Mouse (Mus musculus) kidney, embryonic 16.5 days (tissue): Measurements from ENCODE around the gene Usp2. TPM values are rescaled to one million over a fixed set of nuclear protein-coding genes. Genes with fewer than 3 reads are reported as not detected.
A peak's percentile ranks its signal among the peaks of the same experiment; 100 is the strongest.

ENCODE experiments used
- ATAC-seq: fragments of 200-750 bp; cut with Nextera tagmentation; 2 replicates; pipeline ENCODE4 v1.8.0; 2017; ENCODE audit warnings: moderate TSS enrichment; ENCODE audit not compliant: low FRiP score, low TSS enrichment
- H3K27ac ChIP-seq: fragments of 300-500 bp; sonication (generic); 2 replicates; pipeline ENCODE4 v1.5.1; 2014; ENCODE audit warnings: low read length
- H3K27me3 ChIP-seq: fragments of 300-500 bp; sonication (generic); 2 replicates; pipeline ENCODE4 v1.6.1; 2014; ENCODE audit warnings: low read length, control low read depth, mixed read lengths; ENCODE audit not compliant: insufficient read depth
- H3K36me3 ChIP-seq: fragments of 300-500 bp; sonication (generic); 2 replicates; pipeline ENCODE4 v1.6.1; 2014; ENCODE audit warnings: low read length, control low read depth, mixed read lengths; ENCODE audit not compliant: insufficient read depth
- H3K4me1 ChIP-seq: fragments of 300-500 bp; sonication (generic); 2 replicates; pipeline ENCODE4 v1.6.1; 2014; ENCODE audit warnings: low read length, control low read depth, mixed read lengths; ENCODE audit not compliant: insufficient read depth
- H3K4me2 ChIP-seq: fragments of 300-500 bp; sonication (generic); replicated peaks from 2 replicates; pipeline ENCODE4 v1.6.1; 2014; ENCODE audit warnings: low read depth, low read length
- H3K4me3 ChIP-seq: fragments of 300-500 bp; sonication (generic); 2 replicates; pipeline ENCODE4 v1.5.1; 2014; ENCODE audit warnings: mild to moderate bottlenecking, low read length
- H3K9ac ChIP-seq: fragments of 300-500 bp; sonication (generic); replicated peaks from 2 replicates; pipeline ENCODE4 v1.6.1; 2014; ENCODE audit warnings: low read length
- H3K9me3 ChIP-seq: fragments of 300-500 bp; sonication (generic); 2 replicates; pipeline ENCODE4 v1.6.1; 2016; ENCODE audit warnings: low read length, control low read depth
- WGBS: fragments of 180-500 bp; shearing (Covaris S2); extraction: QIAGEN DNeasy Blood & Tissue Kit; methylation state at CpG from one replicate; pipeline ENCODE4 v1.1.7; 2014; 5-methylcytosine and 5-hydroxymethylcytosine counted together
- polyA plus RNA-seq: library from polyadenylated mRNA; unstranded; fragments of >200 nt; fragmentation: Nextera tagmentation; extraction: Ambion mirVana; gene quantifications from 2 replicates; pipeline ENCODE4 v1.2.1, GENCODE M21; 2015

Gene Usp2
- polyA plus RNA-seq, 1 experiment from 2014 or later = 53.9 TPM

- WGBS = 85% methylated on average over 9 of the region's 9 CpGs
- Histone ChIP-seq H3K27me3 (no peaks in the 10 kb centered on the region), H3K4me2 (no peak overlapping the region), H3K9ac (no peak overlapping the region), H3K9me3 (no peaks in the 10 kb centered on the region), H3K4me1 (peaks cover 7% of the 10 kb centered on the region), H3K27ac (no peak overlapping the region), H3K4me3 (no peak overlapping the region), H3K36me3 (no peaks in the 10 kb centered on the region)
- no peak for ATAC-seq
These were observed 48.8 kb downstream of the Usp2 start for GRCm38 (mm10) chr9:44115599-44115998.

- H3K4me2 ChIP-seq = no peak overlapping the region
- no peaks in the 10 kb centered on the region for H3K27me3 ChIP-seq
- H3K9ac ChIP-seq = no peak overlapping the region
- no peaks in the 10 kb centered on the region for H3K36me3 ChIP-seq
- 90% methylated on average over 4 of the region's 4 CpGs for WGBS
- no peaks in the 10 kb centered on the region for H3K9me3 ChIP-seq
- H3K4me1 ChIP-seq = peaks cover 4% of the 10 kb centered on the region; the same call in 1 of the 2 replicates
- H3K27ac ChIP-seq = no peak overlapping the region
- H3K4me3 ChIP-seq = no peak overlapping the region
- no peak for ATAC-seq
These were observed 49.4 kb downstream of the Usp2 start for GRCm38 (mm10) chr9:44116182-44116581.

DNA sequence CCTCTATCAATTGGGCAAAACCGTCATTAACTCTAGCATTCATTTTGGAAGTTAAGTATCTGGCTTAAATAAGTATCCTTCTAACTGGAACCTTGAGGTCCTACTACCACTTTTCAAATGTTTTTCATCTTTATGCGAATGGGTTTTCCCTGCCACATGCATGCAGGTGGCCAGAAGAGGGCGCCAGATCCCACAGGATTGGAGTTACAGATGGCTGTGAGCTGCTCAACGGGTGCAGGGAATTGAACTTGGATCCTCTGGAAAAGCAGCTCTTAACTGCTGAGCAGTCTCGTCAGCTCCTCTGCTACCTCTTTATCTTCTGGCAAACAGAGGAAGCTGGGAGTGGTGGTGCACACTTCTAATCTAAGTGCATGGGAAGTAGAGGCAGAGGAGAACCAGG is 52.2 kb downstream of the Usp2 start:
- 55% methylated on average over 5 of the region's 5 CpGs for WGBS
- H3K4me1 ChIP-seq = no peaks in the 10 kb centered on the region
- no peak for ATAC-seq
- H3K9me3 ChIP-seq = no peaks in the 10 kb centered on the region
- no peak overlapping the region for H3K27ac ChIP-seq
- H3K4me2 ChIP-seq = no peak overlapping the region
- no peaks in the 10 kb centered on the region for H3K27me3 ChIP-seq
- no peak overlapping the region for H3K9ac ChIP-seq
- no peaks in the 10 kb centered on the region for H3K36me3 ChIP-seq
- no peak overlapping the region for H3K4me3 ChIP-seq

DNA sequence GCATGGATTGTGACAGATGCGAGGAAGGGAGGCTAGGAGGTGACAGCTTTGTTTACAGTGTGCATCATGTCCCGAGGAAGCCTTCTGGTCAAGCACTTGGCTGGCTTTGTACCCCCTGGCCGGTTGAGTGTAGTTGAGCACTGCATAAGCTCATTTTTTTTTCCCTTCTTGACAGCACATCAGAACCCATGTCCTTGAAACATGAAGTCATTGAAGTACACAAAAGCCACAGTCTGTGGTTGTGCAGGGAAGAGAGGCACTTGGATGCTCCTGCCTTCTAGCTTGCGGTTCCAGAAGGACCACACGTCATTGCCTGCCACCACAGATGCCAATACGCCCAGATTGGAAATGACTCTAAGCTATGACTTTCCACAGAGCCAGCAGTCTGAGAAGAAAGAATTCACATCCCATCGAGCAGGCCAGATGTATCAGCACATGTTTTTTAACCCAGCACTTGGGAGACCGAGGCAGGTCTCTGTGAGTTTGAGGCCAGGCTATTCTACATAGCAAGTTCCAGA is 53.2 kb downstream of the Usp2 start:
- WGBS = 75% methylated on average over 8 of the region's 8 CpGs
- no peak for ATAC-seq
- no peaks in the 10 kb centered on the region for H3K9me3 ChIP-seq
- H3K36me3 ChIP-seq = no peaks in the 10 kb centered on the region
- H3K9ac ChIP-seq = no peak overlapping the region
- H3K4me2 ChIP-seq = no peak overlapping the region
- no peak overlapping the region for H3K4me3 ChIP-seq
- no peaks in the 10 kb centered on the region for H3K27me3 ChIP-seq
- no peak overlapping the region for H3K27ac ChIP-seq
- peaks cover 4% of the 10 kb centered on the region for H3K4me1 ChIP-seq

GRCm38 (mm10) chr9:44124317-44124716 is 57.5 kb downstream of the Usp2 start:
- Histone ChIP-seq H3K27ac (no peak overlapping the region), H3K4me3 (no peak overlapping the region), H3K9ac (no peak overlapping the region), H3K36me3 (no peaks in the 10 kb centered on the region), H3K9me3 (no peaks in the 10 kb centered on the region), H3K27me3 (no peaks in the 10 kb centered on the region), H3K4me1 (peaks cover 28% of the 10 kb centered on the region), H3K4me2 (no peak overlapping the region)
- 79% methylated on average over 6 of the region's 6 CpGs for WGBS
- ATAC-seq = no peak

- ATAC-seq = no peak
- H3K27ac ChIP-seq = peak overlapping the region; percentile 37
These were observed 58.2 kb downstream of the Usp2 start for GRCm38 (mm10) chr9:44125026-44125425.

DNA sequence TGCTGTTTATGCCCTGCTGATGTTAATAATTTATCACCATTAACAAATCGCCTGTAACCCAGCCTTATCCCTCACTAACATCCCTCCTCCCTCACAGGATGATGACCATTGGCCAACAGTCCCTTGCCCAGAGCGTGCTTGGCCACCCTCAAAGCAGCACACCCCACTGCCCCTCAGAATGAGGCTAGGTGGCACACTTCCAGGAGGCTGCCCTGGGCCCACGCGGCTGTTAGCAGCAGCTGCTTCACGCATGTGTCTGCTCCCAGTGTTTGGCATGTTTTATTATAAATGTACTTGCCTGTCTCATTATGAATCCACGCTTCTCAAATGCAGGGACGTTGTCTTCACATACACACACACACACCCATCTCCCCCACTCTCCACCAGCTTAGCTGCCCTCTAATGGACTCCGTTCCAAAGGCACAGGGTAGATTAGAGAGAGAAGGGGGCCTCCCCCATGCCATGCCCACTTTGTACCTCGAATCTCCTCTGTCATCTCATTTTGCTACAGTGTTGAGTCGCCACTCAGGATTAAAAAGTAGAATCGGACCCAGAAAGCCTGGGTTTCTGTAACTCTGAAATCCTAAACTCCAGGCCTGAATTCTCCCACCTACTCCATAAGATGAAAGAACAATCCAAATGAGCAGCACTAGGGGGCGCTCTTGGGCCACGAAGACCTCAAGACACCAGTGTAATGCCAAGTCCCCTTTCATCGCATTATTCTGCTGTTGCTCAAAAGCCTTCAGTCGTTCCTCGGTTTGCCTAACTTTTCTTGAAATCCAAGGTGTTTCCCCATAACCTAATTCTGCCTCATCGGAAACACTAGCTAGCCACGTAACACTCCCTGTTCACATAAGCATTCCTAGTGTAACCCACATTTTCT is 59.0 kb downstream of the Usp2 start:
- no peak overlapping the region for H3K4me3 ChIP-seq
- peak; percentile 52 for ATAC-seq
- H3K9me3 ChIP-seq = no peaks in the 10 kb centered on the region
- no peaks in the 10 kb centered on the region for H3K27me3 ChIP-seq
- H3K36me3 ChIP-seq = no peaks in the 10 kb centered on the region
- H3K4me1 ChIP-seq = peaks cover 42% of the 10 kb centered on the region
- 21% methylated on average over 18 of the region's 18 CpGs for WGBS
- peak overlapping the region; percentile 37 for H3K27ac ChIP-seq
- no peak overlapping the region; the same call in 1 of the 2 replicates for H3K9ac ChIP-seq
- 0 out of 2 replicates have a peak overlapping the region, but pooled peaks have one; percentile 10 for H3K4me2 ChIP-seq

More at GRCm38 (mm10) chr9:44125026-44125425, 58.2 kb downstream of the Usp2 start:
- Histone ChIP-seq H3K36me3 (no peaks in the 10 kb centered on the region), H3K4me3 (no peak overlapping the region), H3K4me1 (peaks cover 35% of the 10 kb centered on the region), H3K9me3 (no peaks in the 10 kb centered on the region), H3K9ac (0 out of 2 replicates have a peak overlapping the region, but pooled peaks have one; percentile 25), H3K27me3 (no peaks in the 10 kb centered on the region), H3K4me2 (no peak overlapping the region)
- WGBS = 20% methylated on average over 5 of the region's 5 CpGs

GRCm38 (mm10) chr9:44126746-44127145 is 59.9 kb downstream of the Usp2 start:
- WGBS = 86% methylated on average over 3 of the region's 3 CpGs

DNA sequence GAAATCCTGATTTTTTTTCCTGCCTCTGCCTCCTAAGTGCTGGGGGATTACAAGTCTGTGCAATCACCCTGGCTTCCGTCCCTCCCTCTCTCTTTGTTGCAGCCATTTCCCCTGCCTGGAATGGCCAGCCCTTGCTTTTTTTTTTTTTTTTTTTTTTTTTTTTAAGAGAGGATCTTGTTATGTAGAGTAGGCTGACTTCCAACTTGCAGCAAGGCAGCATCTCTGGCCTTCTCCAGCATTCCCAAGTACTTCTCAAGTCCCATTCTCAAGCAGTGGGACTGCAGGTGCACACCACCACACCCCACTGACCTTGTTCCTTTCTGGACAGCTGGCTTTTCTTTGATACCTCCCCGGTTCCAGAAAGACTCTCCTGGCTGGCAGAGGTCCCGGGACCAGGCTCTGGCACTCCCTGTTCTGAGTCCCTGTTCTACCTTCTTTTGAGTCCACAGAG is 60.6 kb downstream of the Usp2 start:
- no peak for ATAC-seq
- WGBS = 64% methylated on average over 3 of the region's 3 CpGs
- H3K27me3 ChIP-seq = peaks cover 2% of the 10 kb centered on the region; the same call in 1 of the 2 replicates
- peak overlapping the region; percentile 31; the same call in 1 of the 2 replicates for H3K27ac ChIP-seq
- H3K4me3 ChIP-seq = no peak overlapping the region
- H3K4me2 ChIP-seq = no peak overlapping the region
- no peak overlapping the region for H3K9ac ChIP-seq
- no peaks in the 10 kb centered on the region for H3K9me3 ChIP-seq
- H3K4me1 ChIP-seq = peaks cover 58% of the 10 kb centered on the region
- H3K36me3 ChIP-seq = no peaks in the 10 kb centered on the region

More at GRCm38 (mm10) chr9:44126746-44127145, 59.9 kb downstream of the Usp2 start:
- Histone ChIP-seq H3K27ac (peak overlapping the region; percentile 31), H3K27me3 (no peaks in the 10 kb centered on the region), H3K4me3 (no peak overlapping the region), H3K9me3 (no peaks in the 10 kb centered on the region), H3K4me1 (peaks cover 52% of the 10 kb centered on the region), H3K9ac (no peak overlapping the region), H3K4me2 (no peak overlapping the region), H3K36me3 (no peaks in the 10 kb centered on the region)
- no peak for ATAC-seq

DNA sequence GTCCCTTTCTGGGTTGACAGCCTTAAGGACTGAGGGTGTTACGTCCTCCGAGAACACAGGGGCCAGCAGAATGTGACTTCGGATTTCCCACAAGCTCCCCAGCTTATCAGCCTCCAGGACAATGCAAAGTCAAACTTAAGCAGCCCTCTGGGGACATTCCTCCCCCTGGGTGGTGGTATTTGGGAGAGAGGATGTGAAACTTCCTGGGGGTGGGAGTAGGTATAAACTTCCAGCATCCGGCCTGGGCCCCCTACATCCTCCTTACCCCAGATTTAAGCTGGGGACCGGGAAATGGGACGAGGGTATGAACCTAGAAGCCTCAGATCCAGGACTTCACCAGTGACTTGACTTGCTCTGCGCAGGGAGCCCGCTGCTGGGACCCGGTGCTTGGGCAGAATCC is 62.8 kb downstream of the Usp2 start:
- peaks cover 76% of the 10 kb centered on the region for H3K4me1 ChIP-seq
- ATAC-seq = no peak
- 6% methylated on average over 9 of the region's 9 CpGs for WGBS

More for the DNA sequence above, 62.8 kb downstream of the Usp2 start:
- H3K27ac ChIP-seq = peak overlapping the region; percentile 90
- H3K4me2 ChIP-seq = peak overlapping the region; percentile 69
- H3K9me3 ChIP-seq = no peaks in the 10 kb centered on the region
- peaks cover 4% of the 10 kb centered on the region; the same call in 1 of the 2 replicates for H3K27me3 ChIP-seq
- H3K4me3 ChIP-seq = peak overlapping the region; percentile 44
- peak overlapping the region; percentile 71 for H3K9ac ChIP-seq
- no peaks in the 10 kb centered on the region for H3K36me3 ChIP-seq
